In the genomic region with DNA sequence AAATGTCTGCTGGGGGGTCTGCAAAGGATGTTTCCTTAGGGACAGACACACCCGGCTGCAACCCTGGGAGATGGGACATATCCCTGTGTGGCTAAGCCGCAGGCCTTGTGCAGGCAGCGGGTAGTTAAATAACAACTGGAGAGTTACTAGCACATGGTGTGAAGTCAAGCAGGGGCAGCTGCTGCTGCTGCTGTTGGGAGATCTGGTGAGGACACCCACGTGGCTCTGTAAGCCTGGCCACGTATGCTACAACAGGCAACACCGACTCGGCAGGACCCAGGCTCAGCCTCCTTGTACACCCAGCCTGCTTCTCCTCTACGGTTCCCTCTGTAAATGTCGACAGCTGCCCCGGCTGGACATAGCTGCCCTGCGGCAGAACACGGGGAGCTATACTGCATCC, we compare ENCODE assay signal across 13 mouse cellular contexts.
"Had no signal": no experiment of that assay in that cellular context is flagged by ENCODE, and none has a peak within 500 bp of the region (broad histone marks: within the 10 kb centered on the region; RNA-seq: fewer than 3 reads in every experiment).

No protein-coding gene starts in this region.

- H3K27ac ChIP-seq: liver, embryonic 13.5 days; midbrain, embryonic 12.5 days had no signal

- DNase-seq: kidney, adult 9 months; kidney, postnatal 10 days; kidney, postnatal 4 days; liver; liver, embryonic 13.5 days; liver, postnatal 0 days; thymus, adult 18-20 months; thymus, postnatal 14 days had no signal

- H3K9ac ChIP-seq: liver, embryonic 13.5 days; liver, postnatal 0 days; midbrain, embryonic 12.5 days had no signal

- H3K4me1 ChIP-seq: liver, embryonic 13.5 days; midbrain, embryonic 12.5 days had no signal

- ATAC-seq: hindbrain, embryonic 16.5 days; inflammation-experienced regulatory T-cells, adult 6 months; intestine, postnatal 0 days; liver, postnatal 0 days; midbrain, embryonic 16.5 days had no signal

- H3K27me3 ChIP-seq: liver, embryonic 13.5 days; midbrain, embryonic 12.5 days had no signal

- H3K9me3 ChIP-seq: liver, embryonic 13.5 days; midbrain, embryonic 12.5 days had no signal

- H3K4me2 ChIP-seq: liver, embryonic 13.5 days; midbrain, embryonic 12.5 days had no signal

- H3K4me3 ChIP-seq: liver, embryonic 13.5 days; midbrain, embryonic 12.5 days had no signal
